Mouse (Mus musculus) lung, embryonic 14.5 days (tissue): ENCODE results near the gene Chpf. TPM values are rescaled to one million over a fixed set of nuclear protein-coding genes. Genes with fewer than 3 reads are reported as not detected.
A peak's percentile ranks its signal among the peaks of the same experiment; 100 is the strongest.

ENCODE experiments used
- ATAC-seq: fragments of 200-750 bp; cut with Nextera tagmentation; 2 replicates; pipeline ENCODE4 v1.8.0; 2017; ENCODE audit warnings: mild to moderate bottlenecking, moderate TSS enrichment, moderate library complexity; ENCODE audit not compliant: insufficient read depth
- DNase-seq: peaks from one replicate; pipeline ENCODE4 v3.0.0-alpha.2; 2015
- H3K27ac ChIP-seq: fragments of 300-500 bp; sonication (generic); 2 replicates; pipeline ENCODE4 v1.5.1; 2014; ENCODE audit warnings: low read depth, mild to moderate bottlenecking, moderate library complexity
- H3K27me3 ChIP-seq: fragments of 300-500 bp; sonication (generic); 2 replicates; pipeline ENCODE4 v1.6.1; 2014; ENCODE audit warnings: low read length, control low read depth; ENCODE audit not compliant: insufficient read depth
- H3K36me3 ChIP-seq: fragments of 300-500 bp; sonication (generic); 2 replicates; pipeline ENCODE4 v1.6.1; 2014; ENCODE audit warnings: control low read depth; ENCODE audit not compliant: insufficient read depth
- H3K4me1 ChIP-seq: fragments of 300-500 bp; sonication (generic); 2 replicates; pipeline ENCODE4 v1.6.1; 2014; ENCODE audit warnings: antibody characterized with exemption, control low read depth; ENCODE audit not compliant: insufficient read depth
- H3K4me2 ChIP-seq: fragments of 300-500 bp; sonication (generic); 2 replicates; pipeline ENCODE4 v1.6.1; 2014; ENCODE audit warnings: mild to moderate bottlenecking
- H3K4me3 ChIP-seq: fragments of 300-500 bp; sonication (generic); 2 replicates; pipeline ENCODE4 v1.5.1; 2014; ENCODE audit warnings: low read depth, low read length
- H3K9ac ChIP-seq: fragments of 300-500 bp; sonication (generic); 2 replicates; pipeline ENCODE4 v1.6.1; 2014
- H3K9me3 ChIP-seq: fragments of 300-500 bp; sonication (generic); 2 replicates; pipeline ENCODE4 v1.6.1; 2016; ENCODE audit warnings: low read depth, low read length, control low read depth
- CTCF ChIP-seq: IDR thresholded peaks from 2 replicates; pipeline ENCODE4 v1.5.1; 2016; ENCODE audit warnings: antibody characterized with exemption, low read depth
- WGBS: fragments of 180-500 bp; shearing (Covaris S2); extraction: QIAGEN DNeasy Blood & Tissue Kit; methylation state at CpG from one replicate; pipeline ENCODE4 v1.1.7; 2014; 5-methylcytosine and 5-hydroxymethylcytosine counted together
- polyA plus RNA-seq: library from polyadenylated mRNA; unstranded; fragments of >200 nt; fragmentation: Nextera tagmentation; extraction: Ambion mirVana; gene quantifications from 2 replicates; pipeline ENCODE4 v1.2.1, GENCODE M21; 2014

Gene Chpf
- 32.8 and 35.1 TPM in 2 replicates for polyA plus RNA-seq

DNA sequence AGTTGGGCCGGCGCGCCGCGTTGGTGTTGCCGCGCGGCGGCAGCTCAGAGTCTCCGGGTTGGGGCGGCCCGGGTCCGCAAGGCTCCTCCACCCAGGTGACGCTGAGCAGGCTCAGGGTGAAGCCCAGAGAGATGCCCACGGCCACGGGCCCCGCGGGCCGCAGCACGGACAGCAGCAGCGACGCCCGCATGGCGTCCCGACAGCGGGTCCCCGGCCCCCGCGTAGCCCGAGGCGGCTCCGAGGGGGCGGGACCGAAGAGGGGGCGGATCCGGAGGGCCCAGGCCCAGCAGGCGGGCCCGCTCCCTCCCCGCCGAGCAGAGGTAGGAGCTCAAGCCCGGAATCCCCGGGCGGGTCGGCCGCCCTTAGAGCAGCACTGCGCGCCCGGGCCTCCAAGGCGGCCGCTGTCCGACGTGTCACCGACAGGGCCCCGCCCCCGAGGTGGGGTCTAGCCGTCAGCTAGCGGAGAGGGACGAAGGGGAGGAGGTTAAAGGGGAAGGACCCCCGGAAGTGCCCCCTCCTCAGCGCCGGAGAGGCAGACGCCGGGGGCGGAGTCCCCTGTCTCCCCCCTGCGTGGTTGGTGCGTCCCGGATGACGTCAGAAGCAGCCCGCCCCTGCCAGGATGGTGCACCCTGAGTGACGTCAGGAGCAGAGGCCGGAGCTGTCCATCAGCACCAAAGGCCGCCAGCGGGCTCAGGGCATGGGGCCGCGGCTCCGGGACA, at the start of gene Chpf, which contains the start of gene Tmem198:
TSS of gene Chpf (minus strand) at position 392 of the 719 bp plus-strand sequence.
TSS of gene Tmem198 (plus strand) at position 617 of the 719 bp plus-strand sequence.
- H3K9ac ChIP-seq: peak within 1 kb of the TSS; percentile 66
- peaks cover 25% of the 10 kb centered on the region for H3K36me3 ChIP-seq
- DNase-seq: peak; percentile 99
- WGBS: 1% methylated on average over 60 of the region's 76 CpGs
- no peak for TF ChIP-seq CTCF
- peaks cover 42% of the 10 kb centered on the region for H3K27me3 ChIP-seq
- H3K4me2 ChIP-seq: peak within 1 kb of the TSS; percentile 79
- H3K27ac ChIP-seq: peak within 1 kb of the TSS; percentile 81
- H3K9me3 ChIP-seq: no peaks in the 10 kb centered on the region
- peak within 1 kb of the TSS; percentile 72 for H3K4me3 ChIP-seq
- peak; percentile 94 for ATAC-seq
- 0 out of 2 replicates have a peak, but pooled peaks cover 12% of the 10 kb centered on the region for H3K4me1 ChIP-seq

DNA sequence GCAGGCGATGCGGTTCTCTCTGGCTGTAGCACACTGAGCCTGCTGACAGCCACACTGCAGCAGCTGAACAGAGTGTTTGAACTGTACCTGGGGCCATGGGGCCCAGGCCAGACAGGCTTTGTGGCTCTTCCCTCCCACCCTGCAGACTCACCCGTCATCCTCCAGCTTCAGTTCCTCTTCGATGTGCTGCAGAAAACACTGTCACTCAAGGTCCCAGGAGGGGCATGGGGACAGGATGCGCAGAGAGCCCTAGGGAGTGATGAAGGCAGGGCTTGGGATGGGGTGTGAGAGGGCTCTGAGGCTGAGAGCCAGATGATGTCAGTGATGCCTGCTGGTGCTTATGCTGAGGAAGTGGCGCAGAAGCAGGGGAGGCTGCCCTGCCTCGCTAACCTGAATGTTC, 45.6 kb upstream of the Chpf start:
- no peaks in the 10 kb centered on the region for H3K9me3 ChIP-seq

GRCm38 (mm10) chr1:75521321-75522031, 42.4 kb upstream of the Chpf start, which contains the start of gene Stk11ip:
Gene Stk11ip, plus strand, starts transcription at chr1:75521529.
- H3K9ac ChIP-seq: peak within 1 kb of the TSS; percentile 37; the same call in 1 of the 2 replicates
- TF ChIP-seq CTCF: no peak

More for the DNA sequence above, 45.6 kb upstream of the Chpf start:
- Histone ChIP-seq H3K9ac (no peak overlapping the region), H3K27ac (no peak overlapping the region), H3K4me3 (no peak overlapping the region), H3K27me3 (no peaks in the 10 kb centered on the region), H3K4me2 (no peak overlapping the region), H3K36me3 (peaks cover 30% of the 10 kb centered on the region), H3K4me1 (peaks cover 11% of the 10 kb centered on the region; the same call in 1 of the 2 replicates)
- ATAC-seq (no peak), DNase-seq (no peak)
- 88% methylated on average over 7 of the region's 7 CpGs for WGBS
- no peak for TF ChIP-seq CTCF

GRCm38 (mm10) chr1:75519576-75519975, 40.5 kb upstream of the Chpf start:
- peak; percentile 86 for DNase-seq

More at GRCm38 (mm10) chr1:75521321-75522031, 42.4 kb upstream of the Chpf start, which contains the start of gene Stk11ip:
- H3K27ac ChIP-seq: peak within 1 kb of the TSS; percentile 93
- peaks cover 17% of the 10 kb centered on the region for H3K4me1 ChIP-seq
- peaks cover 7% of the 10 kb centered on the region; the same call in 1 of the 2 replicates for H3K36me3 ChIP-seq
- no peaks in the 10 kb centered on the region for H3K27me3 ChIP-seq
- peak within 1 kb of the TSS; percentile 73 for H3K4me2 ChIP-seq
- no peaks in the 10 kb centered on the region for H3K9me3 ChIP-seq
- ATAC-seq (peak; percentile 97), DNase-seq (peak; percentile 99)
- under 1% methylated on average over 46 of the region's 46 CpGs for WGBS
- peak within 1 kb of the TSS; percentile 57 for H3K4me3 ChIP-seq

DNA sequence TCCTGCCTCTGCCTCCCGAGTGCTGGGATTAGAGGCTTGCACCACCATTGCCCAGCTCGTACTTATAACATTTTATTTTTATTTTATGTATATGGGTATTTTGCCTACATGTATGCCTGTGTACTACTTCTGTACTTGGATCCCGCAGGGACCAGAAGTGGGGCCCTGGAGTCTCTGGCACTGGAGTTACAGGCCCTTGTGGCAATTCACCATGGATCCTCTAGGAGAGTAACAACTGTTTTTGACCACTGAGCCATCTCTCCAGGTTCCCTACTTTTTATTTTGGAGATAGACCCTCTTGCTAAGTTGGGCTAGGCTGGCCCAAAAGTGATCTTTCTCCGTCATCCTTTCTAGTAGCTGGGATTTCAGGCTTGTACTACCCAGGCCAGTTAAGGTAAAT, 39.3 kb upstream of the Chpf start:
- no peak for TF ChIP-seq CTCF
- WGBS: 89% methylated on average over 4 of the region's 4 CpGs
- H3K4me2 ChIP-seq: no peak overlapping the region
- H3K4me1 ChIP-seq: peaks cover 17% of the 10 kb centered on the region
- no peak for ATAC-seq
- no peak overlapping the region for H3K9ac ChIP-seq
- no peaks in the 10 kb centered on the region for H3K27me3 ChIP-seq
- DNase-seq: no peak
- H3K27ac ChIP-seq: peak overlapping the region; percentile 93
- H3K9me3 ChIP-seq: no peaks in the 10 kb centered on the region
- no peak overlapping the region for H3K4me3 ChIP-seq
- H3K36me3 ChIP-seq: no peaks in the 10 kb centered on the region

More at GRCm38 (mm10) chr1:75519576-75519975, 40.5 kb upstream of the Chpf start:
- Histone ChIP-seq H3K36me3 (no peaks in the 10 kb centered on the region), H3K4me2 (no peak overlapping the region), H3K27ac (peak overlapping the region; percentile 93), H3K9ac (no peak overlapping the region), H3K27me3 (no peaks in the 10 kb centered on the region), H3K4me3 (no peak overlapping the region), H3K9me3 (no peaks in the 10 kb centered on the region), H3K4me1 (peaks cover 17% of the 10 kb centered on the region)
- 0 out of 2 replicates have a peak, but pooled peaks have one; percentile 11 for ATAC-seq
- WGBS: 29% methylated on average over 5 of the region's 5 CpGs
- no peak for TF ChIP-seq CTCF

GRCm38 (mm10) chr1:75517984-75518383, 38.9 kb upstream of the Chpf start:
- no peak for TF ChIP-seq CTCF
- Histone ChIP-seq H3K4me3 (no peak overlapping the region), H3K36me3 (no peaks in the 10 kb centered on the region), H3K9me3 (no peaks in the 10 kb centered on the region), H3K4me2 (no peak overlapping the region), H3K9ac (no peak overlapping the region), H3K4me1 (peaks cover 17% of the 10 kb centered on the region), H3K27me3 (no peaks in the 10 kb centered on the region), H3K27ac (peak overlapping the region; percentile 93)
- ATAC-seq (no peak), DNase-seq (peak; percentile 36)
- 31% methylated on average over 4 of the region's 4 CpGs for WGBS
